Mouse (Mus musculus): ENCODE measurements around the gene Adm.

- no peak for TF ChIP-seq CTCF (IDR thresholded peaks at IDR 0.05; ENCODE audit: borderline replicate concordance, extremely low read depth, insufficient read depth, insufficient read length)
- no peak for TF ChIP-seq POLR2A (IDR thresholded peaks at IDR 0.05; ENCODE audit: borderline replicate concordance, extremely low read depth, insufficient read depth, insufficient read length, poor library complexity, severe bottlenecking)
Observed at GRCm38 (mm10) chr7:110615151-110615631, 12.3 kb upstream of the Adm start.

All from brain, embryonic 14.5 days (tissue).